Mouse (Mus musculus): ENCODE data around the gene Sptssa.
"Not testable (repeated sequence)": the region's sequence is repeated elsewhere in the genome, so short reads cannot be mapped to it uniquely, and the experiment has no call there.

Sptssa gene

GRCm38 (mm10) chr12:54656396-54657171, at the start of gene Sptssa:
Sptssa (minus strand) TSS chr12:54656573.
- in situ Hi-C loops (cut with MboI, MseI) = no loop called here

GRCm38 (mm10) chr12:54699394-54699793, 43.0 kb upstream of the Sptssa start:
- in situ Hi-C loops (cut with MboI, MseI) = loop anchor here (5.0 kb wide), 1 partner anchor 38 kb away; no protein-coding TSS in a partner anchor

- in situ Hi-C loops (cut with MboI, MseI) = loop anchor here (5.0 kb wide), 1 partner anchor 39 kb away; no protein-coding TSS in a partner anchor
Observed at GRCm38 (mm10) chr12:54697791-54698250, 41.4 kb upstream of the Sptssa start.

DNA sequence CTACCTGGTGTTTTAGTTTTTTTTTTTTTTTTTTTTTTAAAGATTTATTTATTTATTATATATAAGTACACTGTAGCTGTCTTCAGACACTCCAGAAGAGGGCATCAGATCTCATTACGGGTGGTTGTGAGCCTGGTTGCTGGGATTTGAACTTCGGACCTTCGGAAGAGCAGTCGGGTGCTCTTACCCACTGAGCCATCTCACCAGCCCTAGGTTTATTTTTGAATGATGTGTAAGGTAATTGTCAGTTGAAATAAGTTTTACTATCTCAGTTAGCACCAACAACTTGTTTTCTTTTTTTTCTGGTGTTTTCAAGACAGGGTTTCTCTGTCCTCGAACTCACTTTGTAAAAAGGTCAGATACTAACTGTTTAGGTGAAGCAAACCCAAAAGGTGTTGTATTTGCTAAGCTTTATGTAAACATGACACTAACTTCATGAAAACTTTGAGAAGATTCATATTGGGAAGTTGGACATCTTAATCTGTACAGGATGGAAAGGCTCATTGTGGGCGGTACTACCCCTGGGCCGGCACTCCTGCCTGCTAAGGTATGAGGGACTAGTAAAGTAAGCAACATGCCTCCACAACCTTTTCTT, 40.7 kb upstream of the Sptssa start:
- in situ Hi-C loops (cut with MboI, MseI) = loop anchor here (5.0 kb wide), 1 partner anchor 40 kb away; no protein-coding TSS in a partner anchor

- in situ Hi-C loops (cut with MboI, MseI) = loop anchor here (5.0 kb wide), 1 partner anchor 41 kb away; no protein-coding TSS in a partner anchor
Observed at GRCm38 (mm10) chr12:54696242-54697002, 40.0 kb upstream of the Sptssa start.

DNA sequence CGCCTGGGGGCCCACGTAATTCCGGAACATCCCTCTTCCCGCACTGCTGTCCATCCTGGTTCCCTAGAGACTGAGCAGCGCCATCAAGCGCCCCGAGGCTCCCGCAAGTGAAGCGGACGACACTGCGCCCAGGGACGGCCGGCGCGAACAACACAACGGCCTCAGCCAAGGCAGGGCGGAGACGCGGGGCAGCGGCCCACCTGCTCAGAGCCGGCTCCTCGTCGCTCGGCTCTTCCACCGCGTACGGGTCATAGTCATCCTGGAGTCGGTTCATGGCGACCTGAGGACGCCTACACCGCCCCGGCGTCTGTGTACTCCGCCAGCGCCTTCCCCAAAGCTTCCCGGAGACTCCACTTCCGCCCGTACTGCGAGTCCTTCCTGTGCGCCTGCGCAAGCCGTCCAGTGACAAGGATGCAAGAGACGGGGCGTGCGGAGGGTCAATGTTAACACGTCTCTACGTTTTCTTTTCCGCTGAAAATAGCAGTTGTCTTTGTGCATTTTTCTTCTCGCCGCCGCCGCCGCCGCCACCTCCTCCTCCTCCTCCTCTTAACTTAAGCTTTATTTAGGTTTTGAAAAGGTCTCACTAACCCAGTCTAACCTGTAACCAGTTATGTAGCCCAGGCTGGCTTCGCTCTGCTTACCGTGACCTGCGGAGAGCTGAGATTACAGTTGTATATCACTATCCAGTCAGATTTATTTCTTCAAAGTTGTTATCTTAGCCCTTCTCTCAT, 39.3 kb upstream of the Sptssa start, which contains the start of gene Eapp:
Eapp (minus strand) TSS at position 387 of the 731 bp plus-strand sequence.
- in situ Hi-C loops (cut with MboI, MseI) = loop anchor here (5.0 kb wide), 1 partner anchor 42 kb away; no protein-coding TSS in a partner anchor

GRCm38 (mm10) chr12:54694847-54695510, 38.6 kb upstream of the Sptssa start:
- in situ Hi-C loops (cut with MboI, MseI) = loop anchor here (5.0 kb wide), 1 partner anchor 42 kb away; no protein-coding TSS in a partner anchor

GRCm38 (mm10) chr12:54689082-54689481, 32.7 kb upstream of the Sptssa start:
- in situ Hi-C loops (cut with MboI, MseI) = no loop called here

DNA sequence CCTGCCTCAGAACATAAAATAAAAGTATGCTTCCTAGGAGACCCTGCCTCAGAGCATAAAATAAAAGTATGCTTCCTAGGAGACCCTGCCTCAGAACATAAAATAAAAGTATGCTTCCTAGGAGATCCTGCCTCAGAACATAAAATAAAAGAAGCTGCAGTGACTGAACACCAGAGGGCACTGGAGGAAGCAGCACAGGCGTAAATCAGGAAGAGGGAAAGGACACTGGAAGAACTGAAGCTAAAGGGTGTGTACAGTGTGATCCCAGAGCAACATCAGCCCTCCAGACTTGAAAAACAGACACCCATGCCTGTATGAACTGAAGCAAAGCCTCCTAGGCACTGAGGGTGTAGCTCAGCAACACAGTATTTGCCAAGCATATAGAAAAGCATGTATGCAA, 26.8 kb upstream of the Sptssa start:
- in situ Hi-C loops (cut with MboI, MseI) = no loop called here

DNA sequence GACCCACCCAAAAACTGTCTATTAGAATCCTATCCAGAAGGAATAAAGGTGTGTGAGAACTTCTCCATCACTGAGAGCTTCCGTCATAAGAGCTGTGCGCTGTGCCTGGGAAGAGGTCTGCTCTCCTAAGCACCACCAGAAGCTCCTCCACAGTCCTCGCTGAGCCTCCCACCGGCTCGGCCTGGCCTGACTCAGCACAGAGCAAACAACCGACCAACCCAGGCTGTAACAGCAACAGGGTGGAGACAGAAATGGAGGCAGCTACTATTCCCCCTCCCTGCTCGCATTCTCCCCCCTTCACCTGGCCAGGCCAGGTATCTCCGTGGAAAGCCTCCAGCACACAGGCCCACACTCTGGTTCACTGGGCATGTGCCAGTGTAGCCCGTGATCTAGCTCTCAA, 20.3 kb upstream of the Sptssa start:
- in situ Hi-C loops (cut with MboI, MseI) = no loop called here

GRCm38 (mm10) chr12:54675396-54675795, 19.0 kb upstream of the Sptssa start:
- in situ Hi-C loops (cut with MboI, MseI) = no loop called here

DNA sequence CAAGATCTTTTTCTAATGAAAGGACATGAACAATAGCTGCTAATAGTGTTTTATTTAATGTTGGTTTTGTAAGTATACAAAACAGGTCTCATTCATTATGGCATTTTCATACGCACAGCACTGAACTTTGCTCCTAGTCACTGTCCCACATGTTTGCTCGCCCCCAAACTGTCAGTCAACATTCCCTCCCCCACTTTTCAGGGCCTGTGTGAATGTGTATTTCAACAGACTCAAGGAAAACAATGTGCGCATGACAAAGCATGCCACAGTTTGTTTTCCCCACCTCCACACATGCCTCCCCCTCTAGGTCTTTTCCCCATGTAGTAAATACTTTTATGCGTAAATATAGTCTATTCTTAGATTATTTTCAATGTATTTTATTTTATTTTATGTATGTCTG, 14.9 kb upstream of the Sptssa start:
- in situ Hi-C loops (cut with MboI, MseI) = no loop called here

GRCm38 (mm10) chr12:54668141-54668540, 11.8 kb upstream of the Sptssa start:
- in situ Hi-C loops (cut with MboI, MseI) = no loop called here

DNA sequence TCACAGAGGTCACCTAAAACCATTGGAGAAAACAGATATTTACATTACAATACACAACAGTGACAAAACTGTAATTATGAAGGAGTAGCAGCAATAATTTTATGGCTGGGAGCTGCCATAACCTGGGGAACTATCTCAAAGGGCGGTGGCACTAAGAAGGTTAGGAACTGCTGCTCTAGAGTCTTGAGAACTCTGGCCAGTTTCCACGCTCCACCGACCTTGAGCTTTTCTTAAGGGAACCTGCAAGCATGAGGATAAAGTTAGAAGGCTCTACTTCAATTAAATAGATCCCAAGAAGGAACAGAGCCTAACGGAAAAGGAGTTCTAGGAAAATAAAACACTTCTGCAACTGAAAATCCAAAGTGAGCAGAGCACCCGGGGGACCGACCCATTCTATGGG, 9.2 kb upstream of the Sptssa start:
- in situ Hi-C loops (cut with MboI, MseI) = no loop called here

DNA sequence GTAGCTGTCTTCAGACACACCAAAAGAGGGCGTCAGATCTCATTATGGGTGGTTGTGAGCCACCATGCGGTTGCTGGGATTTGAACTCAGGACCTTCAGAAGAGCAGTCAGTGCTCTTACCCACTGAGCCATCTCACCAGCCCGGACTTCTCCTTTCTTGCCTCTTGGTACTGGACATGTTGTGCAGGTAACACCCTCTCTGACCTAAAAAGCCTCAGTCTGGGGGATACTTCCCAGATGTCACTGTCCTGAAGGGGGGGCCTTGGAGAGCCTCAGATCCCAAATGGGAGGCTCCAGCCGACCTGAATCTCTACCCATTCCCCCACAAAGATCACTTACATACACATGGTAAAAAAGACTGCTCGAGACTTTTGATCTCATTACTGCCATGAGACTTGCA, 5.1 kb upstream of the Sptssa start:
- in situ Hi-C loops (cut with MboI, MseI) = not testable (repeated sequence)

- in situ Hi-C loops (cut with MboI, MseI) = no loop called here
Observed at GRCm38 (mm10) chr12:54659901-54660300, 3.5 kb upstream of the Sptssa start.

DNA sequence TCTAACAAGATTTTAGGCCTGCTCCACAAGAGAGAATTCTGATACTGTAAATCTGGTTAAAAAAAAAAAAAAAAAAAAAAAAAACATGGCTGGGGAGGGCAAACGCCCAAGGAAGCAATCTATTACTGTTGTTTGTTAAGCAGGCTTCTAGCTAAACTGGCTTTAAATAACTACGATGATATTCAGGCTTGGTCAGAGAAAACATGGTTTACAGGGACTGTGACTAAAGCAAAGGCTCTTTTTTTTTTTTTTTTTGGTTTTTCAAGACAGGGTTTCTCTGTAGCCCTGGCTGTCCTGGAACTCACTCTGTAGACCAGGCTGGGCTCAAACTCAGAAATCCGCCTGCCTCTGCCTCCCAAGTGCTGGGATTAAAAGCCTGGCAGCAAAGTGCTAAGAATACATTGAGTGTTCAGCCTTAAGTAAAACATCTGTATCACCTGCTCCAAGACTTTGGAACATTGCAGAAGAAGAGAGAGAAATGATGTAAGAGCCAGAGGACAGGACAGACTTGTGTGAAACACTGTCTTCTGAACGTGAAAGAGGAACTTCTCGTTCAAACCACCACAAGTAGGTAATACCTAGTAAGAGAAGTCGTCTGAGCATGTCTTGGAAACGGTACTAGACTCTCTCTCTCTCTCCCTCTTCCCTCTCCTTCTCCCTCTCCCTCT, 2.2 kb upstream of the Sptssa start:
- in situ Hi-C loops (cut with MboI, MseI) = no loop called here

GRCm38 (mm10) chr12:54657951-54658350, 1.6 kb upstream of the Sptssa start:
- in situ Hi-C loops (cut with MboI, MseI) = no loop called here

DNA sequence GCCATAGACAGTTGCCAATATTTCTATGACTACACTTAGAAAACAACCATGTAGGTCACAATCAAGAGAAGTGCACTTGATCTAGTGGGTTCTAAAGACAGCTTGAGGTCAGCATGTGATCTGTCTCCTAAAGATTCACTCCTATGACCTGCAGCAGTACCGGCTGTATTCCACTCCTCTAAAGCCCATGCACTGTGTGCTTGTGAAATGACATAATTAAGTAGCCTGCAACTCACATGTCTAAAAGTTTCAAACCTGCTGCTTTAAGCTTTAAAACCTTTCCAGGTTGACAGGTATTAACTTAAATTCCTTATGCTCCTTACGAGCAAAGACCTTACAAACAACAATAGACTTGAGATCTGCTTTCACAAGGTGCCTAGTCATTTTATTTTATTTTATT, 853 bp upstream of the Sptssa start:
- in situ Hi-C loops (cut with MboI, MseI) = no loop called here

DNA sequence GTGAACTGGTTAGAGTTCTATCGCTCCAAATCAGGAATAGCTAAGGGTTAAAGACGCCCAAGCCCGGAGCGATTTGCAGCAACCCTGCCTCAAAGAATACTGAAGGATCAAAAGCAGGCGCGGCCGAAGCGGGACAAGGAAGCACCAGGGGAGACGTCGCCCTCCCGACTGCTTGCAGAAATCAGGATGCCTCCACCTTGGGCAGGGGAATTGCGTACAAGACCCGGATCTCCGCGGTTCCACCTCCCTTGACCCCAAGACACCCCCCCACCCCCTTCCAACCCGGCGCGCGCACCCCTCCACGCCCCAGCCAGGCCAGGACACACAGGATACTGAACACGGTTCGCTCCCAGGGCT, 356 bp downstream of the Sptssa start:
- in situ Hi-C loops (cut with MboI, MseI) = no loop called here

Data from T-helper 1 cell (primary cell).